Mouse (Mus musculus) MEL (cell line): ENCODE data around the gene Klhl42. TPM values are rescaled to one million over a fixed set of nuclear protein-coding genes. Genes with fewer than 3 reads are reported as not detected.

Source experiments
- DNase-seq: peaks from one replicate; pipeline ENCODE4 v3.0.0; 2011; ENCODE audit warnings: low read depth, low spot score
- H3K27ac ChIP-seq: 2 replicates; pipeline ENCODE4 v1.5.1; 2012; ENCODE audit warnings: low read depth, mild to moderate bottlenecking, control low read depth, low read length, moderate library complexity; ENCODE audit not compliant: control insufficient read depth
- H3K27me3 ChIP-seq, 2 experiments: fragments of 150-350 bp in 1 of 2; sonication (generic) in 1 of 2; 2 replicates each; pipeline ENCODE4 v1.6.1; 2012; ENCODE audit warnings: low read length in 2 of 2, mild to moderate bottlenecking in 2 of 2, improper control_type of control experiment in 1 of 2, moderate library complexity in 1 of 2; ENCODE audit not compliant: insufficient read depth in 2 of 2, control insufficient read depth in 1 of 2
- H3K36me3 ChIP-seq, 2 experiments: 2 replicates each; pipeline ENCODE4 v1.6.1; 2012 to 2014; ENCODE audit warnings: low read length in 2 of 2, improper control_type of control experiment in 1 of 2, inconsistent platforms in 1 of 2, mild to moderate bottlenecking in 1 of 2; ENCODE audit not compliant: insufficient read depth in 2 of 2, control insufficient read depth in 1 of 2
- H3K4me1 ChIP-seq, 2 experiments: fragments of 150-350 bp in 1 of 2; sonication (generic) in 1 of 2; 2 replicates each; pipeline ENCODE4 v1.6.1; 2012; ENCODE audit warnings: low read length in 2 of 2, improper control_type of control experiment in 1 of 2, mild to moderate bottlenecking in 1 of 2; ENCODE audit not compliant: insufficient read depth in 2 of 2, control insufficient read depth in 1 of 2
- H3K4me3 ChIP-seq, 2 experiments: fragments of 150-350 bp in 1 of 2; sonication (generic) in 1 of 2; 2 replicates each; pipeline ENCODE4 v1.5.1; 2012; ENCODE audit warnings: low read depth in 2 of 2, low read length in 2 of 2, mild to moderate bottlenecking in 2 of 2, moderate library complexity in 2 of 2, control low read depth in 1 of 2, improper control_type of control experiment in 1 of 2; ENCODE audit not compliant: control insufficient read depth in 1 of 2, insufficient read depth in 1 of 2
- H3K79me2 ChIP-seq: 2 replicates; pipeline ENCODE4 v1.6.1; 2012; ENCODE audit warnings: mild to moderate bottlenecking, low read length, moderate library complexity; ENCODE audit not compliant: control insufficient read depth, poor library complexity, insufficient read depth
- H3K9ac ChIP-seq: 2 replicates; pipeline ENCODE4 v1.6.1; 2012; ENCODE audit warnings: low read depth, mild to moderate bottlenecking, control low read depth, low read length, moderate library complexity; ENCODE audit not compliant: control insufficient read depth, poor library complexity, severe bottlenecking
- H3K9me3 ChIP-seq: fragments of 150-350 bp; sonication (generic); replicated peaks from 2 replicates; pipeline ENCODE4 v1.6.1; 2012; ENCODE audit warnings: mild to moderate bottlenecking, low read length, improper control_type of control experiment, moderate library complexity; ENCODE audit not compliant: insufficient read depth
- EP300 ChIP-seq, 2 experiments: IDR thresholded peaks; 2 replicates each; pipeline ENCODE4 v1.6.1; 2011; ENCODE audit warnings: improper control_type of control experiment in 2 of 2, low read length in 2 of 2, low read depth in 1 of 2, mild to moderate bottlenecking in 1 of 2
- ETS1 ChIP-seq: IDR thresholded peaks from 2 replicates; pipeline ENCODE4 v1.6.1; 2012; ENCODE audit warnings: low read depth, mild to moderate bottlenecking, inconsistent platforms, low read length, improper control_type of control experiment, moderate library complexity
- GATA1 ChIP-seq: IDR thresholded peaks from 2 replicates; pipeline ENCODE4 v1.6.1; 2011; ENCODE audit warnings: low read depth, low read length, improper control_type of control experiment
- JUND ChIP-seq: IDR thresholded peaks from 2 replicates; pipeline ENCODE4 v1.6.1; 2011; ENCODE audit warnings: low read depth, mild to moderate bottlenecking, improper control_type of control experiment, low read length
- MAFK ChIP-seq: IDR thresholded peaks from 2 replicates; pipeline ENCODE4 v1.6.1; 2011; ENCODE audit warnings: low read depth, mild to moderate bottlenecking, low read length, improper control_type of control experiment, borderline replicate concordance
- MEF2A ChIP-seq: IDR thresholded peaks from 2 replicates; pipeline ENCODE4 v1.6.1; 2014; ENCODE audit warnings: low read depth, mild to moderate bottlenecking, inconsistent platforms, low read length, improper control_type of control experiment; ENCODE audit not compliant: poor library complexity, insufficient replicate concordance, severe bottlenecking; ENCODE audit errors: extremely low read depth
- MYC ChIP-seq: IDR thresholded peaks from 2 replicates; pipeline ENCODE4 v1.6.1; 2011; ENCODE audit warnings: low read depth, mild to moderate bottlenecking, low read length, improper control_type of control experiment, moderate library complexity
- NRF1 ChIP-seq: IDR thresholded peaks from 2 replicates; pipeline ENCODE4 v1.6.1; 2014; ENCODE audit warnings: low read depth, mild to moderate bottlenecking, inconsistent platforms, low read length, improper control_type of control experiment, moderate library complexity; ENCODE audit not compliant: poor library complexity, insufficient read depth, severe bottlenecking
- POLR2A ChIP-seq, 2 experiments: IDR thresholded peaks; 2 replicates each; pipeline ENCODE4 v1.6.1; 2011 to 2012; ENCODE audit warnings: low read length in 2 of 2, mild to moderate bottlenecking in 2 of 2, control low read depth in 1 of 2, improper control_type of control experiment in 1 of 2, low read depth in 1 of 2, moderate library complexity in 1 of 2; ENCODE audit not compliant: control insufficient read depth in 1 of 2, insufficient read depth in 1 of 2, poor library complexity in 1 of 2
- RCOR1 ChIP-seq: IDR thresholded peaks from 2 replicates; pipeline ENCODE4 v1.6.1; 2012; ENCODE audit warnings: low read depth, mild to moderate bottlenecking, inconsistent platforms, low read length, improper control_type of control experiment
- SIN3A ChIP-seq: IDR thresholded peaks from 2 replicates; pipeline ENCODE4 v1.6.1; 2012; ENCODE audit warnings: low read length, improper control_type of control experiment, inconsistent platforms
- TCF12 ChIP-seq: IDR thresholded peaks from 2 replicates; pipeline ENCODE4 v1.6.1; 2014; ENCODE audit warnings: low read depth, mild to moderate bottlenecking, inconsistent platforms, low read length, improper control_type of control experiment, moderate library complexity
- UBTF ChIP-seq: IDR thresholded peaks from 2 replicates; pipeline ENCODE4 v1.6.1; 2012; ENCODE audit warnings: low read depth, mild to moderate bottlenecking, inconsistent platforms, low read length, improper control_type of control experiment, moderate library complexity, borderline replicate concordance; ENCODE audit not compliant: insufficient read depth
- USF2 ChIP-seq, 2 experiments: IDR thresholded peaks; 2 replicates each; pipeline ENCODE4 v1.6.1; 2011 to 2012; ENCODE audit warnings: improper control_type of control experiment in 2 of 2, low read length in 2 of 2, borderline replicate concordance in 1 of 2, inconsistent platforms in 1 of 2, low read depth in 1 of 2, mild to moderate bottlenecking in 1 of 2; ENCODE audit not compliant: insufficient read depth in 1 of 2
- ZC3H11A ChIP-seq: IDR thresholded peaks from 2 replicates; pipeline ENCODE4 v1.6.1; 2012; ENCODE audit warnings: low read depth, mild to moderate bottlenecking, inconsistent platforms, low read length, improper control_type of control experiment
- polyA plus RNA-seq, 2 experiments: library from polyadenylated mRNA; stranded (reverse) in 1 of 2; unstranded in 1 of 2; fragments of >175 nt in 1 of 2; fragments of >200 nt in 1 of 2; gene quantifications; 2 replicates each; pipeline versions ENCODE4 v1.2.1 to v1.2.4; 2012; ENCODE audit warnings: low replicate concordance in 2 of 2, low read depth in 1 of 2; ENCODE audit not compliant: insufficient read length in 2 of 2, insufficient read depth in 1 of 2, missing spikeins in 1 of 2
- total RNA-seq: library from RNA; depleted of rRNA; stranded (reverse); fragments of 300-350 nt; gene quantifications from 2 replicates; pipeline ENCODE4 v1.2.3, GENCODE M21; 2012

The Klhl42 gene
- total and polyA plus RNA-seq, 3 experiments = 8.2 to 10.9 TPM; not detected in 1

- no peaks in the 10 kb centered on the region for H3K9me3 ChIP-seq
Measured at GRCm38 (mm10) chr6:147062034-147062433, 29.1 kb upstream of the Klhl42 start.

GRCm38 (mm10) chr6:147062694-147063093 is 28.5 kb upstream of the Klhl42 start:
- no peak for TF ChIP-seq MAFK
- no peak for TF ChIP-seq EP300 (IDR thresholded peaks at IDR 0.05; ENCODE audit: low read depth in 1 of 2, low read length in 2 of 2)
- no peak for TF ChIP-seq SIN3A
- TF ChIP-seq MYC = no peak
- H3K36me3 ChIP-seq = peaks cover 0 to 7% of the 10 kb centered on the region in 2 experiments; a peak in 2 of 4 replicates
- no peak overlapping the region for H3K9ac ChIP-seq

More at GRCm38 (mm10) chr6:147062034-147062433, 29.1 kb upstream of the Klhl42 start:
- Histone ChIP-seq H3K27ac (no peak overlapping the region), H3K27me3 (no peaks in the 10 kb centered on the region), H3K9ac (no peak overlapping the region), H3K79me2 (no peaks in the 10 kb centered on the region), H3K36me3 (peaks cover 0 to 10% of the 10 kb centered on the region in 2 experiments; a peak in 2 of 4 replicates), H3K4me1 (no peaks in the 10 kb centered on the region), H3K4me3 (no peak overlapping the region)
- TF ChIP-seq POLR2A (IDR thresholded peaks at IDR 0.05; ENCODE audit: control insufficient read depth in 1 of 2, insufficient read depth in 1 of 2, low read depth in 1 of 2, low read length in 2 of 2, poor library complexity in 1 of 2) = no peak
- no peak for TF ChIP-seq MYC
- TF ChIP-seq MAFK = no peak
- TF ChIP-seq TCF12 = no peak
- no peak for TF ChIP-seq UBTF
- TF ChIP-seq GATA1 = no peak
- no peak for TF ChIP-seq JUND
- no peak for TF ChIP-seq USF2 (IDR thresholded peaks at IDR 0.05; ENCODE audit: borderline replicate concordance in 1 of 2, insufficient read depth in 1 of 2, low read depth in 1 of 2, low read length in 2 of 2)
- no peak for TF ChIP-seq NRF1
- no peak for TF ChIP-seq RCOR1
- no peak for TF ChIP-seq ZC3H11A
- TF ChIP-seq ETS1 = no peak
- no peak for TF ChIP-seq MEF2A
- TF ChIP-seq, all 39 proteins: peak for 0
- no peak for DNase-seq

More at GRCm38 (mm10) chr6:147062694-147063093, 28.5 kb upstream of the Klhl42 start:
- H3K79me2 ChIP-seq = no peaks in the 10 kb centered on the region
- H3K4me1 ChIP-seq = no peaks in the 10 kb centered on the region
- no peak overlapping the region for H3K27ac ChIP-seq
- no peaks in the 10 kb centered on the region for H3K27me3 ChIP-seq
- no peak overlapping the region for H3K4me3 ChIP-seq
- DNase-seq = no peak
- H3K9me3 ChIP-seq = no peaks in the 10 kb centered on the region
